Mouse (Mus musculus): ENCODE results near the gene Agbl4.
"Not testable (repeated sequence)": the region's sequence is repeated elsewhere in the genome, so short reads cannot be mapped to it uniquely, and the experiment has no call there.

Agbl4 gene

GRCm38 (mm10) chr4:110921013-110921412, 523.6 kb downstream of the Agbl4 start:
- no peak for DNase-seq

GRCm38 (mm10) chr4:111001641-111002040, 604.2 kb downstream of the Agbl4 start:
- DNase-seq: no peak

- DNase-seq: no peak
These were observed 607.4 kb downstream of the Agbl4 start for GRCm38 (mm10) chr4:111004719-111005479.

DNA sequence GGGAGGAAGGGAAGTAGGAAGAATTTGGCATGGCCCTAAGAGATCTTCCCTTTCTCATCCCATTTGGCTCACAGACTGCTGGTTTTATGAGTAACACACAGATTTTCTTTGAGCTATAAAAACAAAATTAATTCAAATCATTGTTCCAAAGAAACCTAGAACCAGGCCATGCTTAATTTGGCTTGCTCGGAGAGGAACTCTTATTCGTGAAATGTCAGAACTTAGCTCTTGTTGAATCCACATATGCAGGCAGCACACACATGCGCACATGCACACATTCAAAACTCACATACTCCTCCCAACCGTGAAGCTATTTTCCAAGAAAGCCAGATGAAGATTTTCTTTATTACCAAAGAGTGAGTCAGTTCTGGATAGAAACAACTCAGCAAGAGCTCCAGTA, 621.9 kb downstream of the Agbl4 start:
- DNase-seq: no peak

GRCm38 (mm10) chr4:111067330-111067729, 669.9 kb downstream of the Agbl4 start:
- DNase-seq: no peak

DNA sequence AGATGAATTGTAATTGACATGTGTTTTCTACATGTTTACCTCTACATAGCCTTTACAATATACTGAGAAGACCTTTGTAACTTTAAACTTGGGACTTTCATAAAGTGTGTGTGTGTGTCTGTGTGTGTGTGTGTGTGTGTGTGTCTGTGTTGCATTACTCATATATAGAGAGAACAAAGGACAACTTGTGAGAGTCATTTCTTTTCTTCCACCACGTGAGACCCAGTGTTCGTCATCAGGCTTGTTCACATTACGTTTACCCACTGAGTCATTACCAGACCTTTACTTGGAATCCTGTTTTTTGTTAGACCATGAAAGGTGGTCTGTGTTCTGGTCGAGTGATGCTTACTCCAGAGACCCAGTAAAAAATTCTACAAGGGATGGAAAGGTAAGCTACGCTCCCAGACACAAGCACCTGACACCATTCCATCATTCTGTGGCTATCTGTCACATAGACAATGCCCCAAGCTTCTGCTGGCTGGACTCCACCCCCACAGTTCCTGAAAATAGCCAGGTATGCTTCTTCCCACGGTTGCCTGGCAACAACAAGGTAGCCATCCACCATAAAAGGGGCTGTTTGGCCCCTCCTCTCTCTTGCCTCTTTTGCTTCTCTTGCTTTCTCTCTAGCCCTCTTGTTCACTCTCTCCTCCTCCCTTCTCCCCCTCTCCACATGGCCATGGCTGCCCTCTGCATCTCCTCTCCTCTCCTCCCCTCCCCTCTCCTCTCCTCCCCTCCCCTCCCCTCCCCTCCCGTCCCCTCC, 676.5 kb downstream of the Agbl4 start:
- DNase-seq: no peak

- DNase-seq: no peak
These were observed 677.3 kb downstream of the Agbl4 start for GRCm38 (mm10) chr4:111074701-111075154.

DNA sequence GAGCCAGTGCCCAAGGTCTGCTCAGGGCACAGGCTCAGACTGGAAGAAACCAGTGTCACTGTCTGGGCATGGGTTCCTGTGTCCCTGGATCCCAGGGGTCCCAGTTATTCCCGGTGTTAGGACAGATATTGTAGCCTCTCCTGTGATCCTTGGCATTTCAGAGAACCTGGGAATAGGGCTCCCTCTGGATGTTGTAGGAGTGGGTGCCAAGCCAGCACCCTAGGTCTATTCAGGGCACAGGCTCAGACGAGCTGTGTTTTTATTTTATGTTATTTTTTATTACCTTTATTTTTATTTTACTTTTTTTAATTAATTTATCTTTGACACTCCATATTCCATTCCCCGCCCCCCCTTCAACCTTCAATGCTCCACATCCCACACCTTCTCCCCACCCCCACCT, 680.3 kb downstream of the Agbl4 start:
- DNase-seq: no peak

GRCm38 (mm10) chr4:111085330-111085729, 687.9 kb downstream of the Agbl4 start:
- no peak for DNase-seq

DNA sequence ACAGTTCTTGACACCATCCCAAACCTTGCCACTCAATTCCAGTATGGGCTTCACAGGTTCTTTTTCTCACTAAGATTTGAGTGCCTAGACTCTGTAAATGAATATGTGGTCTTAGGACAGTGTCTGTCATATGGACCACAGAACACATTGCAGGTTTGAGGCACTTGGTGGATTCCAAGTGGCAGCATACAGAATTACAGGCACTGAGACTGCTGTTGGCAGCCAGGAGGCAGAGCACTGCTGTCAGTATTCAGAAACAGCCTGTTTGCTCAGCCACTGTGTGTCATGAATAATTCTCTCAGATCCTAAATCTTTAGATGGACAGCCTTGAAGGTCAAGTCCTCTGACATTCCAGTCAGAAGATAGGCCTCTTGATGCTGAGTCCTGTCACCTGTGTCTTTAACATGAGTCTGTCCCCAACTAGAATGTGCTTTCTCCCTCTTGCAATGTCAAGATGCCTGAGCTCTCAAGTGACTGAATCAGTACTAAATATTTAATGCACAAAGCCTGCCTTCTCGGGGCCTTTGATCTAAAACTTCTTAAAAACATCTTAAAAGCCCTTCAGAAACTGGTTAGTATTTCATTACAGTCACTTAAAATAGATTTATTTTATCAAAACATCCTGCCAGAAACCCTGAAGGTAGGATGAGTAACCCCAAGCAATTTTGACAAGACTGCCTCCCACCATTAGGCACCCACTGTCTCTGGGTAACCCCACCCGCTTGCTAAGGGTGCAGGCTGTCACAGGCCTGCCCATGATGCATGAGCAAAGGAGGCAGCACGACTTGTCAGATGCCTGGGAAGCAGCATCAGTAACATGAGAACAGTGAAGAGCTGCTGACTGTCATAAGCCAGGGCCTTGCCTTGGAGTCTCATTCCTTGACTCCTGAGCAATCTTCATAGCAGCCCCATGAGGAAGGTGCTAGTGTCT, 739.0 kb downstream of the Agbl4 start:
- no peak for DNase-seq

- no peak for DNase-seq
These were observed 750.3 kb downstream of the Agbl4 start for GRCm38 (mm10) chr4:111147748-111148147.

- no peak for DNase-seq
These were observed 758.4 kb downstream of the Agbl4 start for GRCm38 (mm10) chr4:111155859-111156258.

- DNase-seq: no peak
These were observed 784.0 kb downstream of the Agbl4 start for GRCm38 (mm10) chr4:111181478-111181877.

GRCm38 (mm10) chr4:111200100-111200499, 802.6 kb downstream of the Agbl4 start:
- DNase-seq: no peak

DNA sequence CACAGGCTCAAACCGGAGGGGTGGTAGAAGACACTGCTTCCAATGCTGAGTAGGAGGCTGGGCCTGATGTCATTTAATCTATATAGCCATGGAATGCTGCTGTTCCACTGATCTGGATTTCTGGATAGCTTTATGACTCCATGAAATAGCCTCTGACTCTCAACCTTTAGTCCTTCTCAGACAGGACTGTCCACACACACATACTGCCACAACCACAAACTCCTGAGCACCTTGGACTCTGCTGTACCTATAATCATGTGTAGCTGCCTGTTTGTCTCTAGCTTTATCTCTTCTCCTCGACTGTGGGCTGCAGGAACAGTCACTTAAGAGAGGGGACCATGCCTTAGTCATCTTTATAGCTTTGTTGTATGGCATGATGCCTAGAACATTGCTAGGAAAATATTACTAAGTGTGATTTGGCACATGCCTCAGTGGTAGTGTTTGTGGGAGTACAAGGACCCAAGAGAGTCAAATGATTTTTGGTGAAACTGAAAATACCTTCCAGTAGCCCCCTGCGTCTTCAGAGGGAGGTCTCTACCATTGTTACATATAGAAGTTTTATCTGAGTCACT, 817.8 kb downstream of the Agbl4 start:
- DNase-seq: no peak

DNA sequence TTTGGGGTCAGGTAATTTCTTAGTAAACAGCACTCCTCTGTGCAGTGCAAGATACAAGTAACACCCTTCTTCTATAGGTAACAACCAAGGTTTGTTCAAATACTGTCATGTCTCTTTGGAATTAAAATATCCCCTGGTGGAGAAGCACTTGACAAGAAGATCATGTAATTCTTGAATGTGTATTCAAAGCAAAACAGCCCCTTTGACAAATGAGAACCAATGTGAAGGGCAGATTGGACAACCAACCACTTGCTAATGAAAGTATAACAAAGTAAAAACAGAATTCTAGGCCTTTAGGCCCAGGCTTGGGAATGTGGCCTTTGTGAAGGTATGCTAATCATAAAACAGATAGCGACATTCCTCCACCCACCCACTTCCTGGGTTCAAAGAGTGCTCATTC, 821.6 kb downstream of the Agbl4 start:
- DNase-seq: not testable (repeated sequence)

DNA sequence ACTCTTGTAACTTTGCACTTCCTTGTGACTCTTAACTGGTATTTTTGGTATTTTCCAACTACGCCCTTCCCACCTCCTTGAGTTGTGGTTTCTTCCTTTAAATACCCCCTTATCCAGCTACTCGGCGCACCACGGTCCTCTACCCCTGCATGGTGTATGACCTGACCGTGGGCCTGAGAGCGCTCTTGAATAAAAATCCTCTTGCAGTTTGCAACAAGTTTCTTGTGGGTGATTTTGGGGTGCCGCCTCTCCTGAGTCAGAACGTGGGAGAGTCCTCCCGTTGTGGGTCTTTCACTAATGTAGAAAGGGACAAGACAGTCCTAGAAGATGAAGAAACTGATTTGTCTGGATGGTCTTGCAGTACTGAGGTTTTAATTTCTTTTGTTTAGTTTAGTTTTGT, 822.1 kb downstream of the Agbl4 start:
- not testable (repeated sequence) for DNase-seq

GRCm38 (mm10) chr4:111233849-111234248, 836.4 kb downstream of the Agbl4 start:
- no peak for DNase-seq

DNA sequence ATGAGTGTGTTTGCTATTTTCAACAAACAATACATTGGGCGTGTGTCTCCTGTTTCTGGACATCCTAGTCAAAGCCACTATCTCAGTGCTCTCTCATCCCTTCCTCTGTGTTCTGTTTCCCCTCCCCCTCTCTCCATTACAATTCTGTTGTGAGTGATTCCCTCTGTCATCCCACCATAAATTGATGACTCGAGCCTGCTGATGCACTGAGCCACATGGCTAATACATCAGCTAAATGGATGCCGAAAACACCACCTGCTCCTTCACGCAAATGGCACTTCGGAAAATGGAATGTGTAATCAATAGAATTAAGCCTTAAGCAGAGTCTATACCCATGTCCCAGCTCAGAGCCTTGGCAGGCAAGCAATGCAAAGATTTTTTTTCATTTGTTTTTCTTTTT, 854.5 kb downstream of the Agbl4 start:
- DNase-seq: no peak

GRCm38 (mm10) chr4:111255499-111255898, 858.0 kb downstream of the Agbl4 start:
- no peak for DNase-seq

- DNase-seq: no peak
These were observed 859.5 kb downstream of the Agbl4 start for GRCm38 (mm10) chr4:111256931-111257330.

GRCm38 (mm10) chr4:111280936-111281335, 883.5 kb downstream of the Agbl4 start:
- DNase-seq: no peak

DNA sequence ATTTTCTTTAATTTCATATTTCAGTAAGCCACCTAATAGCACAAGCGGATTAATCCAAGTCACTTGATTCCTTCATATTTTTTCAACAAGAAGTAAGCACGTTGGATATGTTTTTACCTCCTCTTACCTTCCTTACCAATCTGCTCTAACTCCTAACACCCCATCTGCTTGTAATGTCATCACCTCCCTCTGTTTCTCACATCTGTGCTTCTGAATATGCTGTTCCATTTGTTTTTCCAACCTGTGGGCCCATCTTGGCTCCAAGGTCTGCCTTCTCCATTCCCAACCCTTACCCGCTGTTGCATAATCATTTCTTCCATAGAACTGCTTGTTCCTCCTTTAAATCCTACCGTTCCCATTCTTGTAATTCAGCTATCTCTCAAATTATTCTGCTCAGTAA, 884.4 kb downstream of the Agbl4 start:
- no peak for DNase-seq
